Mouse (Mus musculus) heart, adult 18-20 months (tissue): ENCODE measurements around the gene Shisa9. TPM values are rescaled to one million over a fixed set of nuclear protein-coding genes. Genes with fewer than 3 reads are reported as not detected.
A peak's percentile ranks its signal among the peaks of the same experiment; 100 is the strongest.

Experiments used
- DNase-seq, 2 experiments: peaks; one replicate each; pipeline ENCODE4 v3.0.0; 2021 to 2022; ENCODE audit warnings: mixed read lengths in 1 of 2
- total RNA-seq, 2 experiments: library from RNA; stranded (reverse); gene quantifications; 2 replicates each; pipeline ENCODE4 v1.2.3; 2021

The Shisa9 gene
- total RNA-seq, 2 experiments from 2014 or later: 0.10 to 0.23 TPM

GRCm38 (mm10) chr16:12072573-12072972 lies 88.7 kb downstream of the Shisa9 start:
- no peak for DNase-seq

GRCm38 (mm10) chr16:12076270-12076669 lies 92.4 kb downstream of the Shisa9 start:
- no peak for DNase-seq

- DNase-seq: no peak
These were observed 92.8 kb downstream of the Shisa9 start for GRCm38 (mm10) chr16:12076700-12077099.

DNA sequence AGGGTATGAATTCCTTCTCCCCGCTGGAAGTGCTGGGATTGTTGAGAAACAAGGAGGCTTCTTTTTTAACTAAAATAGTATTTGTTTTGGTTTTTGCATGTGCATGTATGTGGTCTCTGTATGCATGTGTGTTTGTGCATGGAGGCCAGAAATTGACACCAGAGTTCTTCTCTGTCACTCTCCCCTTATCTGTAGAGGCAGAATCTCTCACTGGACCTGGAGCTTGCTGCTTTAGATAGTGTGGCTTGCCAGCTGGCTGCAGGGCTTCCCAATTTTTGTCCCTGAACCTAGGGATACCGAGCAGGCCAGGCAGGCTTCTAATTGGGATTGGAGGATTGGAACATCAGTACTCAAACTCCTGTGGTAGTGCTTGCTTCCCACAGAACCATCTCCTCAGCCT lies 99.2 kb downstream of the Shisa9 start:
- no peak for DNase-seq

GRCm38 (mm10) chr16:12090604-12091235 lies 106.8 kb downstream of the Shisa9 start:
- DNase-seq: no peak

DNA sequence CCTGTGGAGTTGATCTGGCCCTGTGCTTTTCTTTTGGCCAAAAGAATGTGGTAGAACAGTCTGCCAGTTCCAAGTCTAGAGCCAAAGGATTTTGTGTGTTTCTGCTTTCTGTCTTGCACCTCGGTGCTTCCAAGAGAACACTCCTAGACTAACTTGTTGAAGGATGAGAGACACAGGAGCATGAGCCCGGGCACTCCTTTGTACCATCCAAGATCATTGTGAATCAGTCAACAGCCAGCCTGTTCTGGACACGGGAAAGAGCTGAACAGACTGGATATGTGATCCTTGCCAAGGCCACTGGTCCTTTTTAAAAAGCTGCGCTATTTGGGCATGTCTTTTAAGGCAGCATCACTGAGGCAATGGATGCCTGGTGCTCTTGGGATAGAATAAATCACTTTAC lies 109.3 kb downstream of the Shisa9 start:
- no peak for DNase-seq

DNA sequence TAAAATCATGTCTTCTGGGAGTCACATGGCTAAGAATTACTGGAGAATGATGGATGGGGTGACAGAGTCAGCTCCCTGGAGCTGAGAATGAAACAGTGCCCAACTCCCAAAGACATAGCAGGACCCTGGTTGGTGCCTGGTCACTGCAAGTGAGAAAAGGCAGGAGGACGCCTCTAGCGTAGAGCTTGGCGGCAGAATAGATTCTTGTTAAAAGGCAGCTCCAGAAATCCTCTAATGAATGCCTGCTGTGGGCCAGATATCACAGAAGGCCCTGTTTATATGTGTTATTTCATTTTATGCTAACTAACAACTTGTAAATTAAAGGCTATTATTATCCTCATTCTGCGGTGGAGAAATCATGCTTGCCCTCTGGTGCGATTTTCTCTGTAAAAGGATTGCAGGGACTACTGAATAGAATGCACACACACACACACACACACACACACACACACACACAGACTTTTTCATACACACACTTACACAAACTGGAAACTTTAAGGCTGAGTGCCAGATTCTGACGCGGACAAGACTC lies 110.9 kb downstream of the Shisa9 start:
- DNase-seq: no peak

- DNase-seq: no peak
These were observed 111.5 kb downstream of the Shisa9 start for GRCm38 (mm10) chr16:12095365-12095764.

GRCm38 (mm10) chr16:12108436-12108835 lies 124.5 kb downstream of the Shisa9 start:
- no peak for DNase-seq

DNA sequence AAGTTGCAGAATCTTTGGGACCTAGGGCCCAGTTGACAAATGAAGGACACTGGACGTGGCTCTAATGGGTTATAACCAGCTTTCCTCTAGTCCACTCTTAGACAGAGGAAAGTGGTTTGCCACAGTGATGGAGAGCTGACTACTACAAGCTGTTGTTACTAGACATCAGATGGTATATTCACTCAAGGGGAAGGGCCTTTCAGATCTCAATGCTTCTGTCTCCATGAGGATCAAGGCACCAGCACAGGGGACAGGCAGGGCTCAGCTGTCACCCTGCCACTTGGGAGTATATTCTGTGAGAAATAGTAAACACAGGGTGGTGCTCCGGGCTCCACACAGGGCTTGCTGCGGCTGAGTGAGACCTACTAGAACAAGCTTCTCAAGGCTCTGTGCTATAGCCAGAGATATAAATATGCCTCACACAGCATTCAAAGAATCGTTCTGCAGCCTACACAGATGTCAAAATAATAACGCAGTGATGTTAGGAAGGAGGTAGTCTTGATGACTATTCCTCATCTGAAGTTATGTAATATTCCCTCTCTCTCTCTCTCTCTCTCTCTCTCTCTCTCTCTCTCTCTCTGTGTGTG lies 127.0 kb downstream of the Shisa9 start:
- no peak for DNase-seq

DNA sequence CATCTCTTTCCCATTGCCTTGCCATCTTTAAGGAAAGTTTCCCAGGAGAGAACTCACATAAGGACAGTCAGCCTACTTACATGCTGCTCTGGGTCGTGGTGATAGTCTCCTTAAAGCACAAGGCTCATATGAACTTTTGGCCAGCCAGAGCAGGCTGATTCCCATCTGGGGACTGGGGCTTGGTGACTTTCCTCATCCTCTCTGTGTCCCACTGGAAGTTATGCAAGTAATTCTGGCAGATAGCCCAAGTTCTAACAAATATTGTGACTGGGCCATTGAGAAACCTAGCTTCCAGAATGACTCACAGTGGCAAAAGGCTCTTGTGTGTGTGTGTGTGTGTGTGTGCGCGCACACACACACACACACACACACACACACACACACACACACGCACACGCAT lies 130.5 kb downstream of the Shisa9 start:
- peak; percentile 67 to 70 for DNase-seq

DNA sequence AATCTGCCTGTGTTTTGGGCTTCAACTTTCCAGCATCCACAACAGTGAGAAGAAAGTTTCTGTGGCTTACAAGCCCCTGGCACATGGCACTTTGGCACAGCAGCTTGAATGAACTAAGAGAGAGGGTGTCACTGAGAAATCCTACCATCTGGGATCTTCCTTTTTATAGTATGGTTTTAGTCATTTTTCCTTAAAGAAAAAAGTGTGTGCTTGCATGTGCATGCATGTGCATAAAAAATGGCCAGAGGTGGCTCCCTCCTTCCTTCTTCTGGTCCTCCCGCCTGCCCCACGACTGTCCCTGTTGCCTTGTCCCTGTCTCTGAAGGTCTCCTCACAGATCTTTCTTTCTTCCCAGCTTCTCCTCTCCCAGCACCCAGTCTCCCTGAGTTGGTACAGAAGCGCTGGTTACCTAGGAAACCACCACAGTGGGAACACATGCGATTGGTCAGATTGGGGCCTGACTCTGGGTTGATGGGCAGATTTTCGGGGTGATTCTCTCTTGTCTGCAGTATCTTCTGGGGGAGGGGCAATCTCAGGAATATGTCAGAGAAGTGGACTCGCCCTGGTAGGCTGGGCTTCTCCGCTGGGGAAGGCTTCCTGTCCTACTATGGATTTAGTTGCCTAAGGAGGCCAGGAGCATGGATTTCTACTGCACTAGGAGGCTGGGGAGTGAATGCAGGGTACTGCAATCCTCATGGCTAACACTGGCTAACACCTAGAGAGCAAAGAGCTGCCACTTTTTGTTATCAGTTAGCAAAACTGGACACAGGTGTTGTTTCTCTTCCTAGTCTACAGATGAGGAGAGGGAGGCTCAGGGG lies 131.3 kb downstream of the Shisa9 start:
- DNase-seq: no peak

GRCm38 (mm10) chr16:12116926-12117325 lies 133.0 kb downstream of the Shisa9 start:
- DNase-seq: no peak

DNA sequence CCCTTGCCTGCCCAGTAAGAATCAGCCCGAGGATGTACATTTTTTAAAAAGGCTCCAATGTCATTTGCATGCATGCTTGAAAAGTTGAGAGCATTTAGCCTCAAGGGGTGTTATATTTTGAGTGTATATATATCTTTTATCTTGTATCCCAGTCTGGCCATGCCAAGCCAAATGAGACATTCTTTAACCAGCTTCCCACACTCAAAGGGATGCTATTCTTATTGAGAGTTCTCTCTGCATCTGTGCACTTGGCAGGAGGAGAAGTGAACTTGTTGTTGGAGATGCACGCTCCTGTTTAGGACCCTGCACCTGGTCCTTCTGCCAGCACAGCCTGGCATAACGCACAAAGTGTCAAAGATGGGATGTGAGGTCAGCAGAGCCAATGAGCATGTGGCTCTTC lies 135.6 kb downstream of the Shisa9 start:
- no peak for DNase-seq

GRCm38 (mm10) chr16:12129782-12130181 lies 145.9 kb downstream of the Shisa9 start:
- no peak for DNase-seq

- peak; percentile 14 to 31 for DNase-seq
These were observed 162.8 kb downstream of the Shisa9 start for GRCm38 (mm10) chr16:12146666-12147065.

DNA sequence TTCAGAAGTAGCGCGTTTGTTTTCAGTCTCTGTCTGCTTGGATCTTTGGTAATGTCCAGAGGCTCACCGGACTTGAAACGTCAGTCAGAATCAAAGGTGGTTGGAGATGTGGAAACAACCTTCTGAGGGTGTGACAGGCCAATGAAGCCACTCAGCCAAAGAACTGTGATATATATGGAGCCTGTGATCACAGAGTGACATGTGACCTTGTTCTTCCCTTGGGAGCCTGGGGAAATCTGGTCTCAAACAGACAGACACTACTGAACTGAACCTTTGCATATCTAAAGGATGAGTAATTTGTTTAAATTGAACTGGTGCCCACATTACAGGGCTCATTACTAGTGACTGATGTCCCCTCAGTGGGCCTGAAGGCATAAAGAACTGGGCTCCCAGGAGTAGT lies 168.1 kb downstream of the Shisa9 start:
- peak in 1 of 2 experiments; percentile 3 for DNase-seq

- peak; percentile 12 for DNase-seq
These were observed 170.6 kb downstream of the Shisa9 start for GRCm38 (mm10) chr16:12154476-12154875.

GRCm38 (mm10) chr16:12173482-12174041 lies 189.6 kb downstream of the Shisa9 start:
- DNase-seq: no peak

DNA sequence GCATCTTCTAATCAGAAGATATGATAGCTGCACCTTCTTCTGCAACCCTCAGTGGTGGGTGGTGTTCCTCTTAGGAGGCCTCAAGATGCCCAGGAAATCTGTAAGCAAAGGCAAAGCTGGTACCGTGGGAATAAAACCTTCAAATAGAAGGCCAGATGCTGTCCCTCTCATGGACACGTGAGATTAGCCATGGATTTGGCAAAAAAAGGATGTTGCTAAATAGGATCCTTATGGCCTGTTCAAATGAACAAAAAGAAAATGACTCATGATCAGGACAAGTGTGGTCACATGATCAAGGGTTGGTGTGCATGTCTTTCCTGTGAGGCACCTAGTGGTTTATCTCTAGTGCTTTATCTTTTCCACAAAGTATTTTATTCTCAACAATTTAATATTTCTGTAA lies 194.1 kb downstream of the Shisa9 start:
- DNase-seq: no peak

- no peak for DNase-seq
These were observed 205.8 kb downstream of the Shisa9 start for GRCm38 (mm10) chr16:12189739-12190138.

- no peak for DNase-seq
These were observed 212.9 kb downstream of the Shisa9 start for GRCm38 (mm10) chr16:12196841-12197240.

- DNase-seq: peak in 1 of 2 experiments; percentile 6
These were observed 213.7 kb downstream of the Shisa9 start for GRCm38 (mm10) chr16:12197611-12198010.
